Mouse (Mus musculus) stomach, postnatal 0 days (tissue): ENCODE measurements around the gene Ccnk.

ENCODE experiments used
- CTCF ChIP-seq: IDR thresholded peaks from 2 replicates; pipeline ENCODE4 v1.5.1; 2016; ENCODE audit warnings: antibody characterized with exemption, low read depth, mild to moderate bottlenecking, moderate library complexity
- EP300 ChIP-seq: optimal IDR thresholded peaks from 2 replicates; pipeline ENCODE3; 2016; ENCODE audit warnings: antibody characterized with exemption

- TF ChIP-seq CTCF (no peak), EP300 (no peak)
These were observed 19.1 kb downstream of the Ccnk start for GRCm38 (mm10) chr12:108198447-108198846.
